Comparison of ENCODE assay signal across 14 mouse cellular contexts in genomic region chr10:120191165-120191564, GRCm38 (mm10). TPM values are rescaled to one million over a fixed set of nuclear protein-coding genes. Genes with fewer than 3 reads are reported as not detected.
DNase-seq lines count a peak whose midpoint lies in the region.
"Had no signal": no experiment of that assay in that cellular context is flagged by ENCODE, and none has a peak within 500 bp of the region (broad histone marks: within the 10 kb centered on the region; RNA-seq: fewer than 3 reads in every experiment).

No protein-coding gene starts in this region.

- peak; percentile 70 to 77 for DNase-seq in spleen, postnatal 36 days (ENCODE audit: low spot score in 2 of 2)
- no peak for DNase-seq in spleen, postnatal 4 days (ENCODE audit: low spot score in 2 of 2)
- peak; percentile 45 for DNase-seq in CD4-positive helper T cell, adult 2 months (ENCODE audit: low read depth, low spot score)
- peak; percentile 59 for DNase-seq in induced T-regulatory cell, adult 2 months (ENCODE audit: low read depth)
- no peak for DNase-seq in adipocyte (ENCODE audit: low spot score)
- no peak for DNase-seq in urinary bladder, postnatal 14 days (ENCODE audit: low spot score)
- no peak for DNase-seq in left cerebral cortex, adult 8-10 months (ENCODE audit: low spot score in 2 of 2)
- DNase-seq: adrenal gland, adult 2 months; adrenal gland, postnatal 25 days; cerebellum, adult 2 months; cerebellum, postnatal 10 days; gastrocnemius, postnatal 36 days; heart, adult 2 months; heart, postnatal 36 days had no signal

RNA-seq across cellular contexts. Expression of gene Tmbim4, which starts 10.2 kb away (rescaled TPM):
- 10 to 100 TPM; 68.1 to 71.0 (median 69.1) TPM for total RNA-seq in left cerebral cortex, adult 8-10 months (2022)

RNA-seq across cellular contexts. Expression of gene Irak3, which starts 10.8 kb away (rescaled TPM):
- 1 to 10 TPM; 1.5 to 3.4 (median 2.2) TPM for total RNA-seq in left cerebral cortex, adult 8-10 months (2022)

RNA-seq across cellular contexts. Expression of gene Llph, which starts 35.7 kb away (rescaled TPM):
- 10 to 100 TPM; 13.4 to 23.7 (median 17.0) TPM for total RNA-seq in left cerebral cortex, adult 8-10 months (2022)

Comparison
In these comparisons a context has a peak if more than half of its experiments do, and no peak if none do; other contexts are left out.
1. DNase-seq: peak in spleen, postnatal 36 days (2 of 2), CD4-positive helper T cell, adult 2 months (single experiment) and induced T-regulatory cell, adult 2 months (single experiment); none in spleen, postnatal 4 days (0 of 2), adipocyte (single experiment), urinary bladder, postnatal 14 days (single experiment) and left cerebral cortex, adult 8-10 months (0 of 2).